Mouse (Mus musculus): ENCODE results near the gene Slc38a5. TPM values are rescaled to one million over a fixed set of nuclear protein-coding genes. Genes with fewer than 3 reads are reported as not detected.

Slc38a5 gene
- polyA plus RNA-seq, 1 experiment = not detected

GRCm38 (mm10) chrX:8248542-8249120 lies 22.3 kb upstream of the Slc38a5 start:
- Histone ChIP-seq H3K4me1 (ENCODE audit: control insufficient read depth, insufficient read depth, low read length) (no peaks in the 10 kb centered on the region), H3K4me3 (ENCODE audit: insufficient read depth, low read length) (no peak overlapping the region), H3K27ac (ENCODE audit: insufficient read depth, low read length) (no peak overlapping the region)
- no peak for TF ChIP-seq POLR2A (IDR thresholded peaks at IDR 0.05; ENCODE audit: low read depth, low read length)
- TF ChIP-seq CTCF (IDR thresholded peaks at IDR 0.05; ENCODE audit: borderline replicate concordance, insufficient read depth, low read length) = no peak

- peak overlapping the region; percentile 74 for H3K4me3 ChIP-seq (ENCODE audit: insufficient read depth, low read length)
- no peak overlapping the region for H3K27ac ChIP-seq (ENCODE audit: insufficient read depth, low read length)
- peak; percentile 54; the same call in 1 of the 2 replicates for TF ChIP-seq POLR2A (IDR thresholded peaks at IDR 0.05; ENCODE audit: low read depth, low read length)
- TF ChIP-seq CTCF (IDR thresholded peaks at IDR 0.05; ENCODE audit: borderline replicate concordance, insufficient read depth, low read length) = no peak
- no peaks in the 10 kb centered on the region for H3K4me1 ChIP-seq (ENCODE audit: control insufficient read depth, insufficient read depth, low read length)
These were observed 19.1 kb upstream of the Slc38a5 start for GRCm38 (mm10) chrX:8251789-8252333.

GRCm38 (mm10) chrX:8252334-8253285 lies 18.3 kb upstream of the Slc38a5 start, which contains the start of gene Ftsj1:
Ftsj1 (minus strand) TSS chrX:8252406.
- no peaks in the 10 kb centered on the region for H3K4me1 ChIP-seq (ENCODE audit: control insufficient read depth, insufficient read depth, low read length)
- TF ChIP-seq CTCF (IDR thresholded peaks at IDR 0.05; ENCODE audit: borderline replicate concordance, insufficient read depth, low read length) (no peak), POLR2A (IDR thresholded peaks at IDR 0.05; ENCODE audit: low read depth, low read length) (peak; percentile 64)
- peak within 1 kb of the TSS; percentile 79 for H3K27ac ChIP-seq (ENCODE audit: insufficient read depth, low read length)
- peak within 1 kb of the TSS; percentile 74 for H3K4me3 ChIP-seq (ENCODE audit: insufficient read depth, low read length)

GRCm38 (mm10) chrX:8253711-8254110 lies 17.2 kb upstream of the Slc38a5 start:
- H3K4me1 ChIP-seq (ENCODE audit: control insufficient read depth, insufficient read depth, low read length) = no peaks in the 10 kb centered on the region
- no peak overlapping the region for H3K4me3 ChIP-seq (ENCODE audit: insufficient read depth, low read length)
- H3K27ac ChIP-seq (ENCODE audit: insufficient read depth, low read length) = no peak overlapping the region
- TF ChIP-seq CTCF (IDR thresholded peaks at IDR 0.05; ENCODE audit: borderline replicate concordance, insufficient read depth, low read length) = no peak
- TF ChIP-seq POLR2A (IDR thresholded peaks at IDR 0.05; ENCODE audit: low read depth, low read length) = no peak

- TF ChIP-seq CTCF (IDR thresholded peaks at IDR 0.05; ENCODE audit: borderline replicate concordance, insufficient read depth, low read length) = no peak
- no peak for TF ChIP-seq POLR2A (IDR thresholded peaks at IDR 0.05; ENCODE audit: low read depth, low read length)
- H3K27ac ChIP-seq (ENCODE audit: insufficient read depth, low read length) = no peak overlapping the region
- H3K4me1 ChIP-seq (ENCODE audit: control insufficient read depth, insufficient read depth, low read length) = no peaks in the 10 kb centered on the region
- no peak overlapping the region for H3K4me3 ChIP-seq (ENCODE audit: insufficient read depth, low read length)
These were observed 15.1 kb upstream of the Slc38a5 start for GRCm38 (mm10) chrX:8255807-8256206.

GRCm38 (mm10) chrX:8259478-8259877 lies 11.5 kb upstream of the Slc38a5 start:
- no peaks in the 10 kb centered on the region for H3K4me1 ChIP-seq (ENCODE audit: control insufficient read depth, insufficient read depth, low read length)
- no peak overlapping the region for H3K4me3 ChIP-seq (ENCODE audit: insufficient read depth, low read length)
- no peak overlapping the region for H3K27ac ChIP-seq (ENCODE audit: insufficient read depth, low read length)
- no peak for TF ChIP-seq CTCF (IDR thresholded peaks at IDR 0.05; ENCODE audit: borderline replicate concordance, insufficient read depth, low read length)

GRCm38 (mm10) chrX:8263156-8263804 lies 7.7 kb upstream of the Slc38a5 start:
- no peak overlapping the region for H3K4me3 ChIP-seq (ENCODE audit: insufficient read depth, low read length)
- no peak overlapping the region for H3K27ac ChIP-seq (ENCODE audit: insufficient read depth, low read length)
- TF ChIP-seq CTCF (IDR thresholded peaks at IDR 0.05; ENCODE audit: borderline replicate concordance, insufficient read depth, low read length) (no peak), POLR2A (IDR thresholded peaks at IDR 0.05; ENCODE audit: low read depth, low read length) (no peak)
- H3K4me1 ChIP-seq (ENCODE audit: control insufficient read depth, insufficient read depth, low read length) = no peaks in the 10 kb centered on the region

GRCm38 (mm10) chrX:8264222-8264621 lies 6.7 kb upstream of the Slc38a5 start:
- no peak overlapping the region for H3K27ac ChIP-seq (ENCODE audit: insufficient read depth, low read length)
- no peak overlapping the region for H3K4me3 ChIP-seq (ENCODE audit: insufficient read depth, low read length)
- TF ChIP-seq POLR2A (IDR thresholded peaks at IDR 0.05; ENCODE audit: low read depth, low read length) (no peak), CTCF (IDR thresholded peaks at IDR 0.05; ENCODE audit: borderline replicate concordance, insufficient read depth, low read length) (no peak)
- no peaks in the 10 kb centered on the region for H3K4me1 ChIP-seq (ENCODE audit: control insufficient read depth, insufficient read depth, low read length)

GRCm38 (mm10) chrX:8272000-8272399 lies 1.1 kb downstream of the Slc38a5 start:
- no peak overlapping the region for H3K4me3 ChIP-seq (ENCODE audit: insufficient read depth, low read length)
- no peak overlapping the region for H3K27ac ChIP-seq (ENCODE audit: insufficient read depth, low read length)
- no peaks in the 10 kb centered on the region for H3K4me1 ChIP-seq (ENCODE audit: control insufficient read depth, insufficient read depth, low read length)
- no peak for TF ChIP-seq CTCF (IDR thresholded peaks at IDR 0.05; ENCODE audit: borderline replicate concordance, insufficient read depth, low read length)

All from embryonic fibroblast, embryonic 13.5 days (primary cell).